Mouse (Mus musculus) olfactory bulb, adult 2 months (tissue): ENCODE results near the gene Rad51b.

Experiments used
- CTCF ChIP-seq: fragments of 200-500 bp; IDR thresholded peaks from 2 replicates; pipeline ENCODE4 v1.5.1; 2012; ENCODE audit warnings: low read depth, mild to moderate bottlenecking, low read length, moderate library complexity; ENCODE audit not compliant: insufficient read depth
- POLR2A ChIP-seq: fragments of 200-500 bp; IDR thresholded peaks from 2 replicates; pipeline ENCODE4 v1.6.1; 2012; ENCODE audit warnings: mild to moderate bottlenecking, low read depth, low read length, moderate library complexity; ENCODE audit not compliant: insufficient read depth

DNA sequence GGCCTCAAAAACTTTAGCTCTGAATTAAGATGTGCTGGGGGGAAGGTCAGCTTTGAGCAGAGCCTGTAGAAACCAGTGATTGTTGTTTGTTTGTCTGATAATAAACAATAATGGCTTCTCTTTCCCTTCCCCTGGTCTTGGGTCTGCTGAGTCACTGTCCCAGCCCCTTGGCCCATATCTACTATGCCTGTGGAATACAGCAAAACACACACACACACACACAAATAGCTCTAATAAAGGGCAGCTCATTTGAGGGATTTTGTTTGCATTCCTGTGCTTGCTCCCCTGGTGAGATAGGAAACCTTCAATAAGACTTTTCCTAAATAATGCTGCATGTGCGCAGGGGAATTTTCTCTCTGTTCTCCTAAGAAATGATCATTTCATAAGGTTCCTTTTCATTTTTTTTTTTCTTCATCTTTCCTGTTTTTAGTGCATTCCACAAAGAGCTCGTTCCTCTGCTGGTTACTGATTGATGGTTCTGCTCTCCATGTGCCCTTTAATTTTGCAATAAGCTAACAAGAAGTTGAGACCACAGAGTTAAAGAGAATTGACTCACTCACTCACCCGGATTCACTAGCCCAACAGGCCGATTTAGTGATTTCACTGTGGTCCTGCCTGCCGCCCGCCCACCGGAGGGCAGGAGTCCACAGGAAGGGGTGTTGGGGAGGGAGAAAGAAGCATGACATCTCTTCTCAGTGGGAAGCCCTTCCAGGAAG is 344.6 kb downstream of the Rad51b start:
- TF ChIP-seq CTCF (no peak), POLR2A (no peak)
